Mouse (Mus musculus): ENCODE data around the gene Olfr447. TPM values are rescaled to one million over a fixed set of nuclear protein-coding genes. Genes with fewer than 3 reads are reported as not detected.

Olfr447 gene
- total RNA-seq (2022), result not detected

GRCm38 (mm10) chr6:42908578-42908977 lies at the start of gene Olfr447:
Olfr447 (plus strand) TSS chr6:42908878.
- no peak for DNase-seq (ENCODE audit: low spot score in 2 of 2)

- no peak for DNase-seq (ENCODE audit: low spot score in 2 of 2)
Observed at GRCm38 (mm10) chr6:42860222-42860819, 48.4 kb upstream of the Olfr447 start.

GRCm38 (mm10) chr6:42869695-42870094 lies 39.0 kb upstream of the Olfr447 start:
- no peak for DNase-seq (ENCODE audit: low spot score in 2 of 2)

GRCm38 (mm10) chr6:42876323-42876722 lies 32.4 kb upstream of the Olfr447 start:
- DNase-seq (ENCODE audit: low spot score in 2 of 2), result no peak

GRCm38 (mm10) chr6:42890141-42890540 lies 18.5 kb upstream of the Olfr447 start, which contains the start of gene Olfr448:
Olfr448 (plus strand) TSS chr6:42890441.
- DNase-seq (ENCODE audit: low spot score in 2 of 2), result no peak

- no peak for DNase-seq (ENCODE audit: low spot score in 2 of 2)
Observed at GRCm38 (mm10) chr6:42900345-42900744, 8.3 kb upstream of the Olfr447 start.

- no peak for DNase-seq (ENCODE audit: low spot score in 2 of 2)
Observed at GRCm38 (mm10) chr6:42921077-42921476, 12.4 kb downstream of the Olfr447 start, which contains the start of gene Olfr446. Olfr446 (plus strand) TSS chr6:42921377.

GRCm38 (mm10) chr6:42948767-42949166 lies 40.1 kb downstream of the Olfr447 start, which contains the start of gene Olfr444:
Olfr444 (plus strand) TSS chr6:42949067.
- no peak for DNase-seq (ENCODE audit: low spot score in 2 of 2)

Other genes starting within 250 kb of the Olfr447 start
- 1 to 10 TPM; 3.9 to 6.3 (median 4.7) TPM for gene Tcaf1, start 198.8 kb upstream of the Olfr447 start, total RNA-seq (2022)
- not detected for gene Olfr453, start 169.5 kb upstream of the Olfr447 start, total RNA-seq (2022)
- not detected for gene Olfr38, start 152.5 kb upstream of the Olfr447 start, total RNA-seq (2022)
- not detected for gene Olfr452, start 123.8 kb upstream of the Olfr447 start, total RNA-seq (2022)
- not detected for gene Olfr450, start 96.9 kb upstream of the Olfr447 start, total RNA-seq (2022)
- not detected for gene Olfr449, start 74.5 kb upstream of the Olfr447 start, total RNA-seq (2022)
- not detected for gene Olfr448, start 18.4 kb upstream of the Olfr447 start, total RNA-seq (2022)
- gene Olfr446, start 12.5 kb downstream of the Olfr447 start, total RNA-seq (2022), result not detected
- gene Olfr444, start 40.2 kb downstream of the Olfr447 start, total RNA-seq (2022), result not detected
- not detected for gene Olfr441, start 197.5 kb downstream of the Olfr447 start, total RNA-seq (2022)
- gene Olfr237-ps1, start 237.7 kb downstream of the Olfr447 start, total RNA-seq (2022), result not detected